Mouse (Mus musculus) megakaryocyte, embryonic 14.5 days (primary cell): ENCODE results near the gene Irf6. TPM values are rescaled to one million over a fixed set of nuclear protein-coding genes. Genes with fewer than 3 reads are reported as not detected.

Experiments
- H3K27me3 ChIP-seq: replicated peaks from 2 replicates; pipeline ENCODE3; 2012; ENCODE audit warnings: inconsistent platforms
- H3K36me3 ChIP-seq: replicated peaks from 2 replicates; pipeline ENCODE3; 2012; ENCODE audit warnings: low read length, inconsistent platforms, mixed read lengths
- H3K4me1 ChIP-seq: 2 replicates; pipeline ENCODE4 v1.6.1; 2012; ENCODE audit warnings: inconsistent platforms
- H3K4me3 ChIP-seq: replicated peaks from 2 replicates; pipeline ENCODE3; 2012; ENCODE audit warnings: moderate library complexity, mild to moderate bottlenecking, inconsistent platforms
- H3K9me3 ChIP-seq: 2 replicates; pipeline ENCODE4 v1.6.1; 2012; ENCODE audit warnings: inconsistent platforms
- FLI1 ChIP-seq: IDR thresholded peaks from 2 replicates; pipeline ENCODE4 v1.6.1; 2012; ENCODE audit warnings: low read length, inconsistent platforms, mixed read lengths
- GATA1 ChIP-seq: IDR thresholded peaks from 3 replicates; pipeline ENCODE4 v1.6.1; 2012; ENCODE audit warnings: mixed read lengths, low read length, inconsistent platforms, borderline replicate concordance
- polyA plus RNA-seq: library from polyadenylated mRNA; stranded (reverse); fragments of >175 nt; gene quantifications from 2 replicates; pipeline ENCODE4 v1.2.3, GENCODE M21; 2012; ENCODE audit warnings: low replicate concordance; ENCODE audit not compliant: insufficient read depth

Irf6 gene
- polyA plus RNA-seq, 1 experiment, result not detected

- Histone ChIP-seq H3K9me3 (0 out of 2 replicates have a peak, but pooled peaks cover 3% of the 10 kb centered on the region), H3K4me3 (no peak overlapping the region), H3K36me3 (no peaks in the 10 kb centered on the region), H3K27me3 (peaks cover 58% of the 10 kb centered on the region), H3K4me1 (peaks cover 50% of the 10 kb centered on the region)
- TF ChIP-seq FLI1 (no peak), GATA1 (no peak)
Measured at GRCm38 (mm10) chr1:193149231-193149630, 3.7 kb upstream of the Irf6 start.

- no peak overlapping the region for H3K4me3 ChIP-seq
- no peaks in the 10 kb centered on the region for H3K36me3 ChIP-seq
- H3K4me1 ChIP-seq, result peaks cover 60% of the 10 kb centered on the region
- no peak for TF ChIP-seq GATA1
- TF ChIP-seq FLI1, result no peak
- peaks cover 64% of the 10 kb centered on the region for H3K27me3 ChIP-seq
- H3K9me3 ChIP-seq, result 0 out of 2 replicates have a peak, but pooled peaks cover 3% of the 10 kb centered on the region
Measured at GRCm38 (mm10) chr1:193151134-193151533, 1.8 kb upstream of the Irf6 start.

- Histone ChIP-seq H3K27me3 (peaks cover 68% of the 10 kb centered on the region), H3K9me3 (no peaks in the 10 kb centered on the region), H3K36me3 (no peaks in the 10 kb centered on the region), H3K4me1 (peaks cover 66% of the 10 kb centered on the region), H3K4me3 (no peak overlapping the region)
- TF ChIP-seq FLI1, result no peak
- TF ChIP-seq GATA1, result no peak
Measured at GRCm38 (mm10) chr1:193153561-193153960, 650 bp downstream of the Irf6 start.

GRCm38 (mm10) chr1:193156316-193157110 lies 3.6 kb downstream of the Irf6 start:
- H3K27me3 ChIP-seq, result peaks cover 49% of the 10 kb centered on the region
- no peak overlapping the region for H3K4me3 ChIP-seq
- TF ChIP-seq GATA1 (no peak), FLI1 (no peak)
- H3K4me1 ChIP-seq, result peaks cover 73% of the 10 kb centered on the region
- H3K9me3 ChIP-seq, result no peaks in the 10 kb centered on the region
- H3K36me3 ChIP-seq, result no peaks in the 10 kb centered on the region

GRCm38 (mm10) chr1:193157111-193157492 lies 4.2 kb downstream of the Irf6 start:
- Histone ChIP-seq H3K4me3 (no peak overlapping the region), H3K27me3 (peaks cover 44% of the 10 kb centered on the region), H3K9me3 (no peaks in the 10 kb centered on the region), H3K36me3 (no peaks in the 10 kb centered on the region), H3K4me1 (peaks cover 68% of the 10 kb centered on the region)
- TF ChIP-seq FLI1, result no peak

GRCm38 (mm10) chr1:193159163-193159562 lies 6.3 kb downstream of the Irf6 start:
- Histone ChIP-seq H3K36me3 (no peaks in the 10 kb centered on the region), H3K4me3 (no peak overlapping the region), H3K4me1 (peaks cover 51% of the 10 kb centered on the region), H3K27me3 (peaks cover 31% of the 10 kb centered on the region), H3K9me3 (no peaks in the 10 kb centered on the region)
- TF ChIP-seq FLI1 (no peak), GATA1 (no peak)

- peak overlapping the region; percentile 91 for H3K4me3 ChIP-seq
- TF ChIP-seq FLI1, result no peak
- TF ChIP-seq GATA1, result no peak
- peaks cover 46% of the 10 kb centered on the region for H3K4me1 ChIP-seq
- no peaks in the 10 kb centered on the region for H3K36me3 ChIP-seq
- no peaks in the 10 kb centered on the region for H3K9me3 ChIP-seq
- H3K27me3 ChIP-seq, result peaks cover 27% of the 10 kb centered on the region
Measured at GRCm38 (mm10) chr1:193159613-193160012, 6.7 kb downstream of the Irf6 start.

- no peaks in the 10 kb centered on the region for H3K9me3 ChIP-seq
- TF ChIP-seq GATA1 (no peak), FLI1 (no peak)
- H3K4me3 ChIP-seq, result peak overlapping the region; percentile 91
- no peaks in the 10 kb centered on the region for H3K36me3 ChIP-seq
- peaks cover 40% of the 10 kb centered on the region for H3K4me1 ChIP-seq
- peaks cover 22% of the 10 kb centered on the region for H3K27me3 ChIP-seq
Measured at GRCm38 (mm10) chr1:193160317-193161032, 7.6 kb downstream of the Irf6 start.

GRCm38 (mm10) chr1:193167746-193168145 lies 14.8 kb downstream of the Irf6 start, which contains the start of gene A130010J15Rik:
TSS of gene A130010J15Rik (plus strand) at chr1:193168046.
- H3K36me3 ChIP-seq, result no peaks in the 10 kb centered on the region
- peaks cover 26% of the 10 kb centered on the region for H3K4me1 ChIP-seq
- no peaks in the 10 kb centered on the region for H3K9me3 ChIP-seq
- H3K4me3 ChIP-seq, result peak within 1 kb of the TSS; percentile 62
- no peak for TF ChIP-seq FLI1
- no peak for TF ChIP-seq GATA1
- H3K27me3 ChIP-seq, result peaks cover 12% of the 10 kb centered on the region

- no peaks in the 10 kb centered on the region for H3K36me3 ChIP-seq
- H3K27me3 ChIP-seq, result peaks cover 9% of the 10 kb centered on the region
- no peaks in the 10 kb centered on the region for H3K9me3 ChIP-seq
- no peak overlapping the region for H3K4me3 ChIP-seq
- no peak for TF ChIP-seq GATA1
- no peak for TF ChIP-seq FLI1
- H3K4me1 ChIP-seq, result peaks cover 34% of the 10 kb centered on the region
Measured at GRCm38 (mm10) chr1:193169228-193169627, 16.3 kb downstream of the Irf6 start.
